Mouse (Mus musculus) embryonic facial prominence, embryonic 10.5 days (tissue): ENCODE data around the gene Polg. TPM values are rescaled to one million over a fixed set of nuclear protein-coding genes. Genes with fewer than 3 reads are reported as not detected.

Experiments used
- DNase-seq: peaks from one replicate; pipeline ENCODE4 v3.0.0-alpha.2; 2017; ENCODE audit warnings: low spot score
- H3K27ac ChIP-seq: fragments of 300-500 bp; sonication (generic); replicated peaks from 2 replicates; pipeline ENCODE4 v1.5.1; 2016; ENCODE audit warnings: mild to moderate bottlenecking
- H3K27me3 ChIP-seq: fragments of 300-500 bp; sonication (generic); replicated peaks from 2 replicates; pipeline ENCODE4 v1.6.1; 2016; ENCODE audit warnings: low read depth, mild to moderate bottlenecking; ENCODE audit not compliant: poor library complexity, severe bottlenecking
- H3K36me3 ChIP-seq: fragments of 300-500 bp; sonication (generic); replicated peaks from 2 replicates; pipeline ENCODE4 v1.6.1; 2016; ENCODE audit warnings: mild to moderate bottlenecking, moderate library complexity
- H3K4me1 ChIP-seq: fragments of 300-500 bp; sonication (generic); 2 replicates; pipeline ENCODE4 v1.6.1; 2016
- H3K4me3 ChIP-seq: fragments of 300-500 bp; sonication (generic); 2 replicates; pipeline ENCODE4 v1.5.1; 2016; ENCODE audit warnings: mild to moderate bottlenecking, moderate library complexity
- H3K9me3 ChIP-seq: fragments of 300-500 bp; sonication (generic); 2 replicates; pipeline ENCODE4 v1.6.1; 2016; ENCODE audit warnings: mild to moderate bottlenecking
- WGBS: fragments of 180-500 bp; shearing (Covaris S2); methylation state at CpG from one replicate; pipeline ENCODE4 v1.1.7; 2016; 5-methylcytosine and 5-hydroxymethylcytosine counted together
- polyA plus RNA-seq: library from polyadenylated mRNA; unstranded; fragments of >200 nt; fragmentation: Nextera tagmentation; extraction: Ambion mirVana; gene quantifications from 2 replicates; pipeline ENCODE4 v1.2.1, GENCODE M21; 2016

Polg gene
- polyA plus RNA-seq, 1 experiment from 2014 or later, result 33.4 TPM

GRCm38 (mm10) chr7:79472792-79473191 is 6.6 kb upstream of the Polg start:
- peaks cover 11% of the 10 kb centered on the region for H3K27me3 ChIP-seq
- 54% methylated on average over 2 of the region's 2 CpGs for WGBS
- H3K27ac ChIP-seq, result no peak overlapping the region
- no peaks in the 10 kb centered on the region for H3K36me3 ChIP-seq
- no peak overlapping the region for H3K4me3 ChIP-seq
- DNase-seq, result peak; percentile 41
- H3K9me3 ChIP-seq, result peaks cover 3% of the 10 kb centered on the region; the same call in 1 of the 2 replicates
- H3K4me1 ChIP-seq, result peaks cover 14% of the 10 kb centered on the region

GRCm38 (mm10) chr7:79471436-79471835 is 5.3 kb upstream of the Polg start:
- Histone ChIP-seq H3K36me3 (no peaks in the 10 kb centered on the region), H3K4me3 (no peak overlapping the region), H3K9me3 (peaks cover 3% of the 10 kb centered on the region; the same call in 1 of the 2 replicates), H3K27ac (no peak overlapping the region), H3K4me1 (peaks cover 27% of the 10 kb centered on the region), H3K27me3 (peaks cover 11% of the 10 kb centered on the region)
- DNase-seq, result no peak
- whole genome bisulfite sequencing, result 67% methylated on average over 7 of the region's 7 CpGs

DNA sequence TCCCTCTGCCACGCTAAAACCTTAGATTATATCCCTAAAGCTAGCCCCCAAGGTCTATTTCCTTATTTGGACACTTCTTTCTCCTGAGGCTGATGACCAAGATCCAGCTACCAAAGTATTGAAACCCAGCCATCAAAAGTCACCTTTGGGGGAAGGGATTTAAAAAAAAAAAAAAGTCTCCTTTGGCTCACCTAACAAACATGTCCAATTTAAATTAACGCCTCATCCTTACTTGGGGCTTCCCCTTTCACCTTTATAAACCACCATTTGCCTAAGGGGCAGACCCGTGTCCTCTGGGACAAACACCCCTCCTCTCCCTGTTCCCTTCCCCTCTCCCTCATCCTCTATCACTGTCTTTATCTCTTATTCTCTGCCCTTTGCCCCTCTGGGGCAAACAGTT is 4.6 kb upstream of the Polg start:
- DNase-seq, result no peak
- peaks cover 30% of the 10 kb centered on the region for H3K4me1 ChIP-seq
- no peak overlapping the region for H3K27ac ChIP-seq
- H3K4me3 ChIP-seq, result no peak overlapping the region
- H3K27me3 ChIP-seq, result peaks cover 11% of the 10 kb centered on the region
- peaks cover 3% of the 10 kb centered on the region; the same call in 1 of the 2 replicates for H3K9me3 ChIP-seq
- WGBS, result 51% methylated on average over 3 of the region's 3 CpGs
- no peaks in the 10 kb centered on the region for H3K36me3 ChIP-seq

GRCm38 (mm10) chr7:79469766-79470165 is 3.6 kb upstream of the Polg start:
- Histone ChIP-seq H3K27me3 (peaks cover 16% of the 10 kb centered on the region), H3K36me3 (no peaks in the 10 kb centered on the region), H3K9me3 (peaks cover 3% of the 10 kb centered on the region; the same call in 1 of the 2 replicates), H3K4me1 (peaks cover 40% of the 10 kb centered on the region), H3K4me3 (no peak overlapping the region), H3K27ac (no peak overlapping the region)
- WGBS, result 75% methylated on average over 5 of the region's 5 CpGs
- DNase-seq, result no peak

DNA sequence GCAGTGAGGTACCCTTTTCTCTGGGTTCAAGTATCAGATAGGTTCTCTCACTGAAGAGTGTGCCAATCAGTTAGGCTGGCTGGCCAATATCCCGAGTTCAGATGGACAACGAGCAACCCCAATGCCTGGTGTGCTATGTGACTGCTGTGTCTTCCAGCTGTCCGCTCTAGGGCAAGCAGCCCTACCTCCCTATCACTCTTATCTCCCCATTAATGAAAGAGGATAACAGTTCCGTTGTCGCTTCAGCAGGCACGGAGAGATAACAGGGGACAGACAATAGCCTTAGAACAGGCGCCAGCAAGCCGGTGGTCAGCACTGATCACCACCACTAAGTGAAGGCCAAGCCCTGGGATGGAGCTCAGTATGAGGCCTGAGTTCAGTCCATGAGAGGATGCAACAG is 2.8 kb upstream of the Polg start:
- Histone ChIP-seq H3K27ac (no peak overlapping the region), H3K4me3 (no peak overlapping the region), H3K9me3 (peaks cover 3% of the 10 kb centered on the region; the same call in 1 of the 2 replicates), H3K36me3 (peaks cover 7% of the 10 kb centered on the region), H3K27me3 (peaks cover 23% of the 10 kb centered on the region), H3K4me1 (peaks cover 47% of the 10 kb centered on the region)
- DNase-seq, result no peak
- WGBS, result 45% methylated on average over 8 of the region's 8 CpGs

DNA sequence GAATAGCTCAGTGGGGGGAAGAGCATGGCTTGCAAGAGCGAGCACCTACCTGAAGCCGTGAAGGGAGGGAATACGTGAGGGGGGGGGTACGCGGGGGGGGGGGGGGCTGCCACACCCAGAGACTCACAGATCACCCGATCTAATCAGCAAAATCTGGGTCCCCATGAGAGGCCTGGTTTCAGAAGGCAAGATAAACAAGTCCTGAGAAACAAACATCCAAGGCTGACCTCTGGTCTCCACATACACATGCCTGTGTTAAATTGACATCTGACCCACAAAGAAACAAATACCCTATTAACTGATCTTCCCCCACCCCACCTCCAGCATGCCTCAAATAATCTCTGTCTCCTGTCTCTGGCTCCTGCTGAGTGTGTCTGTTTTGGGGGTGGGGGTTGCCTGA is 1.8 kb upstream of the Polg start:
- Histone ChIP-seq H3K9me3 (peaks cover 3% of the 10 kb centered on the region; the same call in 1 of the 2 replicates), H3K27ac (no peak overlapping the region; the same call in 1 of the 2 replicates), H3K4me1 (peaks cover 54% of the 10 kb centered on the region), H3K4me3 (peak overlapping the region; percentile 97), H3K27me3 (peaks cover 25% of the 10 kb centered on the region), H3K36me3 (peaks cover 14% of the 10 kb centered on the region)
- peak; percentile 40 for DNase-seq
- WGBS, result 5% methylated on average over 6 of the region's 6 CpGs

GRCm38 (mm10) chr7:79465461-79466044 is 609 bp downstream of the Polg start:
- WGBS, result under 1% methylated on average over 47 of the region's 47 CpGs
- Histone ChIP-seq H3K4me3 (peak overlapping the region; percentile 97), H3K36me3 (peaks cover 34% of the 10 kb centered on the region), H3K27ac (peak overlapping the region; percentile 91), H3K9me3 (no peaks in the 10 kb centered on the region), H3K27me3 (peaks cover 25% of the 10 kb centered on the region), H3K4me1 (peaks cover 54% of the 10 kb centered on the region)
- DNase-seq, result peak; percentile 73

- WGBS, result 6% methylated on average over 47 of the region's 47 CpGs
- H3K36me3 ChIP-seq, result peaks cover 41% of the 10 kb centered on the region
- peak overlapping the region; percentile 97 for H3K4me3 ChIP-seq
- peaks cover 54% of the 10 kb centered on the region for H3K4me1 ChIP-seq
- H3K27ac ChIP-seq, result no peak overlapping the region
- DNase-seq, result peak; percentile 49
- H3K27me3 ChIP-seq, result peaks cover 25% of the 10 kb centered on the region
- no peaks in the 10 kb centered on the region for H3K9me3 ChIP-seq
Measured at GRCm38 (mm10) chr7:79464776-79465420, 1.3 kb downstream of the Polg start.

- no peak overlapping the region for H3K27ac ChIP-seq
- peaks cover 55% of the 10 kb centered on the region for H3K36me3 ChIP-seq
- no peak for DNase-seq
- peaks cover 47% of the 10 kb centered on the region for H3K4me1 ChIP-seq
- WGBS, result 87% methylated on average over 11 of the region's 11 CpGs
- H3K9me3 ChIP-seq, result no peaks in the 10 kb centered on the region
- peaks cover 18% of the 10 kb centered on the region for H3K27me3 ChIP-seq
- H3K4me3 ChIP-seq, result no peak overlapping the region
Measured at GRCm38 (mm10) chr7:79463376-79464077, 2.6 kb downstream of the Polg start.

GRCm38 (mm10) chr7:79461721-79462120 is 4.4 kb downstream of the Polg start:
- H3K36me3 ChIP-seq, result peaks cover 73% of the 10 kb centered on the region
- H3K4me3 ChIP-seq, result no peak overlapping the region
- 92% methylated on average over 10 of the region's 10 CpGs for WGBS
- no peak for DNase-seq
- H3K4me1 ChIP-seq, result peaks cover 29% of the 10 kb centered on the region
- no peak overlapping the region for H3K27ac ChIP-seq
- H3K9me3 ChIP-seq, result no peaks in the 10 kb centered on the region
- H3K27me3 ChIP-seq, result peaks cover 13% of the 10 kb centered on the region

- H3K9me3 ChIP-seq, result no peaks in the 10 kb centered on the region
- DNase-seq, result no peak
- no peak overlapping the region for H3K27ac ChIP-seq
- H3K4me1 ChIP-seq, result no peaks in the 10 kb centered on the region
- peaks cover 99% of the 10 kb centered on the region for H3K36me3 ChIP-seq
- 91% methylated on average over 3 of the region's 3 CpGs for WGBS
- no peak overlapping the region for H3K4me3 ChIP-seq
- H3K27me3 ChIP-seq, result no peaks in the 10 kb centered on the region
Measured at GRCm38 (mm10) chr7:79447486-79447885, 18.7 kb downstream of the Polg start.

DNA sequence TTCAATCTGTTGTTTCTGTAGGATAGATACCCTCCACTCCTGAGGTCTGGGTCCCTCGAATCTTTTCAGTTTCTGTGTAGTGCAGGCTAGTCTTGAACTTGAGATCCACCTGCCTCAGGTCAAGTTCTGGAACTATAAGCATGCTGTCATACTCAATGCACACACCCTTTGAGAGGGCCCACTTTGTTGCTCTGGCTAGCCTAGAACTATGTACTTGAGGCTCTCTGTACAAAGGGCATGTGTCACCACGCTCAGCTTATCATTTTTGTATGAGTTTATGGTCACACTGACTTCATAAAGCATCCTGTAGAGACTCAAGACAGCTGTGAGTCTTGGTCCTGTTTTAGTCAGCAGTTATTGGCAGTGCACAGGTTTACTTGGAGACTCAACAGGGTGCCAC is 19.1 kb downstream of the Polg start:
- no peaks in the 10 kb centered on the region for H3K27me3 ChIP-seq
- peaks cover 99% of the 10 kb centered on the region for H3K36me3 ChIP-seq
- H3K4me3 ChIP-seq, result no peak overlapping the region
- H3K9me3 ChIP-seq, result no peaks in the 10 kb centered on the region
- H3K27ac ChIP-seq, result no peak overlapping the region
- DNase-seq, result no peak
- WGBS, result 90% methylated on average over 2 of the region's 2 CpGs
- no peaks in the 10 kb centered on the region for H3K4me1 ChIP-seq
